Mouse (Mus musculus) heart, postnatal 0 days (tissue): Measurements from ENCODE around the gene Cfdp1. TPM values are rescaled to one million over a fixed set of nuclear protein-coding genes. Genes with fewer than 3 reads are reported as not detected.

Experiments used
- ATAC-seq: fragments of 200-750 bp; cut with Nextera tagmentation; 2 replicates; pipeline ENCODE4 v1.8.0; 2017; ENCODE audit warnings: low read depth, moderate number of reproducible peaks, moderate library complexity; ENCODE audit not compliant: insufficient read depth
- DNase-seq: peaks from one replicate; pipeline ENCODE4 v3.0.0-alpha.2; 2016; ENCODE audit warnings: low spot score
- H3K27ac ChIP-seq: fragments of 300-500 bp; sonication (generic); 2 replicates; pipeline ENCODE4 v1.5.1; 2014; ENCODE audit warnings: low read depth, mild to moderate bottlenecking
- H3K27me3 ChIP-seq: fragments of 300-500 bp; sonication (generic); 2 replicates; pipeline ENCODE4 v1.6.1; 2014; ENCODE audit warnings: low read length, mixed read lengths; ENCODE audit not compliant: control insufficient read depth, insufficient read depth
- H3K36me3 ChIP-seq: fragments of 300-500 bp; sonication (generic); replicated peaks from 2 replicates; pipeline ENCODE4 v1.6.1; 2014; ENCODE audit warnings: low read length, mixed read lengths; ENCODE audit not compliant: control insufficient read depth, insufficient read depth
- H3K4me1 ChIP-seq: fragments of 300-500 bp; sonication (generic); 2 replicates; pipeline ENCODE4 v1.6.1; 2014; ENCODE audit warnings: antibody characterized with exemption; ENCODE audit not compliant: control insufficient read depth, insufficient read depth
- H3K4me2 ChIP-seq: fragments of 300-500 bp; sonication (generic); 2 replicates; pipeline ENCODE4 v1.6.1; 2014; ENCODE audit warnings: low read depth, mild to moderate bottlenecking, low read length, moderate library complexity
- H3K4me3 ChIP-seq: fragments of 300-500 bp; sonication (generic); 2 replicates; pipeline ENCODE4 v1.5.1; 2014; ENCODE audit warnings: low read depth, low read length
- H3K9ac ChIP-seq: fragments of 300-500 bp; sonication (generic); replicated peaks from 2 replicates; pipeline ENCODE4 v1.6.1; 2014; ENCODE audit warnings: low read depth, low read length, mixed read lengths
- H3K9me3 ChIP-seq: fragments of 300-500 bp; sonication (generic); replicated peaks from 2 replicates; pipeline ENCODE4 v1.6.1; 2016; ENCODE audit warnings: low read length; ENCODE audit not compliant: control insufficient read depth
- CTCF ChIP-seq: IDR thresholded peaks from 2 replicates; pipeline ENCODE4 v1.5.1; 2016; ENCODE audit warnings: antibody characterized with exemption, control low read depth, low read depth
- EP300 ChIP-seq: IDR thresholded peaks from 2 replicates; pipeline ENCODE4 v1.6.1; 2016; ENCODE audit warnings: antibody characterized with exemption, low read depth
- WGBS: fragments of 180-500 bp; shearing (Covaris S2); extraction: QIAGEN DNeasy Blood & Tissue Kit; methylation state at CpG from one replicate; pipeline ENCODE4 v1.1.7; 2014; 5-methylcytosine and 5-hydroxymethylcytosine counted together
- polyA plus RNA-seq: library from polyadenylated mRNA; unstranded; fragments of >200 nt; fragmentation: Nextera tagmentation; extraction: Ambion mirVana; gene quantifications from 2 replicates; pipeline ENCODE4 v1.2.1, GENCODE M21; 2015
- total RNA-seq: library from RNA; depleted of rRNA; stranded (reverse); fragments of >200 nt; gene quantifications from 2 replicates; pipeline ENCODE4 v1.2.3, GENCODE M21; 2014; ENCODE audit warnings: low replicate concordance

The Cfdp1 gene
- total and polyA plus RNA-seq, 2 experiments from 2014 or later, result 16.1 to 85.4 TPM

GRCm38 (mm10) chr8:111815078-111815477, 39.0 kb downstream of the Cfdp1 start:
- H3K9ac ChIP-seq, result no peak overlapping the region
- no peak overlapping the region for H3K4me3 ChIP-seq
- no peaks in the 10 kb centered on the region for H3K9me3 ChIP-seq
- peaks cover 16% of the 10 kb centered on the region; the same call in 1 of the 2 replicates for H3K36me3 ChIP-seq
- H3K4me1 ChIP-seq, result peaks cover 13% of the 10 kb centered on the region
- 90% methylated on average over 4 of the region's 4 CpGs for WGBS
- H3K27ac ChIP-seq, result no peak overlapping the region
- DNase-seq (no peak), ATAC-seq (no peak)
- H3K4me2 ChIP-seq, result no peak overlapping the region
- no peaks in the 10 kb centered on the region for H3K27me3 ChIP-seq
- TF ChIP-seq CTCF (no peak), EP300 (no peak)

- Histone ChIP-seq H3K4me2 (no peak overlapping the region), H3K27ac (no peak overlapping the region), H3K4me1 (peaks cover 12% of the 10 kb centered on the region), H3K9me3 (no peaks in the 10 kb centered on the region), H3K36me3 (peaks cover 12% of the 10 kb centered on the region; the same call in 1 of the 2 replicates), H3K4me3 (no peak overlapping the region), H3K9ac (no peak overlapping the region), H3K27me3 (no peaks in the 10 kb centered on the region)
- ATAC-seq (no peak), DNase-seq (no peak)
- WGBS, result 94% methylated on average over 9 of the region's 9 CpGs
- TF ChIP-seq CTCF (no peak), EP300 (no peak)
These were observed 40.3 kb downstream of the Cfdp1 start for GRCm38 (mm10) chr8:111813818-111814217.

- TF ChIP-seq EP300 (no peak), CTCF (peak; percentile 60)
- Histone ChIP-seq H3K27ac (no peak overlapping the region), H3K9me3 (no peaks in the 10 kb centered on the region), H3K9ac (no peak overlapping the region), H3K4me3 (no peak overlapping the region), H3K4me1 (peaks cover 8% of the 10 kb centered on the region), H3K27me3 (no peaks in the 10 kb centered on the region), H3K4me2 (no peak overlapping the region), H3K36me3 (peaks cover 12% of the 10 kb centered on the region; the same call in 1 of the 2 replicates)
- ATAC-seq (no peak), DNase-seq (no peak)
- 36% methylated on average over 1 of the region's 1 CpGs for WGBS
These were observed 41.3 kb downstream of the Cfdp1 start for GRCm38 (mm10) chr8:111812835-111813234.

GRCm38 (mm10) chr8:111810656-111811336, 43.3 kb downstream of the Cfdp1 start:
- H3K27ac ChIP-seq, result no peak overlapping the region
- DNase-seq, result no peak
- H3K4me1 ChIP-seq, result peaks cover 8% of the 10 kb centered on the region
- H3K4me2 ChIP-seq, result no peak overlapping the region
- no peaks in the 10 kb centered on the region for H3K27me3 ChIP-seq
- TF ChIP-seq CTCF (no peak), EP300 (no peak)
- no peak overlapping the region for H3K4me3 ChIP-seq
- no peak for ATAC-seq
- no peaks in the 10 kb centered on the region for H3K9me3 ChIP-seq
- WGBS, result 84% methylated on average over 2 of the region's 2 CpGs
- no peak overlapping the region for H3K9ac ChIP-seq
- peaks cover 12% of the 10 kb centered on the region; the same call in 1 of the 2 replicates for H3K36me3 ChIP-seq

- H3K27ac ChIP-seq, result no peak overlapping the region
- ATAC-seq, result no peak
- WGBS, result 37% methylated on average over 3 of the region's 3 CpGs
These were observed 45.0 kb downstream of the Cfdp1 start for GRCm38 (mm10) chr8:111808891-111809622.

More at GRCm38 (mm10) chr8:111808891-111809622, 45.0 kb downstream of the Cfdp1 start:
- Histone ChIP-seq H3K9me3 (no peaks in the 10 kb centered on the region), H3K4me3 (no peak overlapping the region), H3K9ac (no peak overlapping the region), H3K27me3 (no peaks in the 10 kb centered on the region), H3K4me2 (no peak overlapping the region), H3K4me1 (peaks cover 9% of the 10 kb centered on the region), H3K36me3 (peaks cover 9% of the 10 kb centered on the region; the same call in 1 of the 2 replicates)
- TF ChIP-seq CTCF (no peak), EP300 (no peak)
- no peak for DNase-seq
